Mouse (Mus musculus): ENCODE results near the gene Lmx1b. TPM values are rescaled to one million over a fixed set of nuclear protein-coding genes. Genes with fewer than 3 reads are reported as not detected.

The Lmx1b gene
- under 1 TPM; 0.22 to 0.31 TPM for total RNA-seq (2021)

DNA sequence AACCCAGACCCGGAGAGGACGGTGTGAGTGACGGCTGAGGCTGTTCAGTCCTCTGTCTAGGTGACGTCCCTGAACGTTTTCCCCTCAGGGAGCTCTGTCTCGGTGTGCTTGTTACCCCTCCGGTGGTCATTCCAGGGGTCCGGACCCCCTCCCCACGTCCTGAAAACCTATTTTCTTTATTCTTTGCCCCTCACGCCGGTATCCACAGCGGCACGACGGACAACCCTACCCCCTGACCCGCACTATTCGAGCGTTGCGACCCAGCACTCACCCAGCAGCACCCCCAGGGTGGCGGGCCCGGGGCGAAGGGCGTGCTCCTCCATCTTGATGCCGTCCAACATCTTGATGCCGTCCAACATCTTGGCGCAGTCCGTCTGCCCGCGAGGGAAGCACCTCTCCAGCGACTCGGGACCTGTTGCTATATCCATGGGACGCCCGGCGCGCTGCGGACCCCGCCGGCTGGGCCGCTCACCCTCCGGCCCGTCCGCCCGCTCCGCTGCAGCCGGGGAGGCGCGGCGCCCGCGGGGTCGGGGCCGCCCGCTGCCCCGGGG lies at the start of gene Lmx1b:
TSS of gene Lmx1b (minus strand) at position 341 of the 551 bp plus-strand sequence.
- no peak for DNase-seq (ENCODE audit: extremely low spot score in 1 of 2, low spot score in 1 of 2)

DNA sequence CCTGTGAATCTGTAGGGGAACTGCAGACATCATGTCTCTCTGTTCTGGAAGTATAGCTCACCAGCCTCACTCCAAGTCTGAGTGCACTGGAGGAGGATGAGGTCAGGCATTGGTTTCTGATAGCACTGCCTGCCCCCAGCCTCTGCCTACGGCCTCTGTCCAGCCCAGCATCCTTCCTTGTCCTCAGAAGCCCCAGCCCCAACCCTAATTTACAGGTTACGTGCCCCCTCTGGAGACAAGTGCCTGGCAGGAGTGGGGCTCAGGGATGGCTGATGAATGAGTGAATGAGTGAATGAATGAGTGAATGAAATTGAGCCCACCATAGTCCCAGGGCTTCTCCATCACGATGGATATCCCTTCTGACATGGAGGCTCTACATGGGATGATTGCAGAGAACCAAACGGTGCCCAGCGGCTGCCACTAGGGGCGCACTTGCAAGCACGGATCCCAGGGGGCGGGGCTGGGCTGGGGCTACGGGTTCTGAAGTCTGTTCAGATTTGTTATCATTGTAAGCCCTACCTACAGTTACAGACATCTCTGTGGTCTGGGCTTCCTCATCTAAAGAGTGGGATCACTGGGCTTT lies 49.7 kb upstream of the Lmx1b start:
- peak in 1 of 2 experiments; percentile 41 for DNase-seq (ENCODE audit: extremely low spot score in 1 of 2, low spot score in 1 of 2)

DNA sequence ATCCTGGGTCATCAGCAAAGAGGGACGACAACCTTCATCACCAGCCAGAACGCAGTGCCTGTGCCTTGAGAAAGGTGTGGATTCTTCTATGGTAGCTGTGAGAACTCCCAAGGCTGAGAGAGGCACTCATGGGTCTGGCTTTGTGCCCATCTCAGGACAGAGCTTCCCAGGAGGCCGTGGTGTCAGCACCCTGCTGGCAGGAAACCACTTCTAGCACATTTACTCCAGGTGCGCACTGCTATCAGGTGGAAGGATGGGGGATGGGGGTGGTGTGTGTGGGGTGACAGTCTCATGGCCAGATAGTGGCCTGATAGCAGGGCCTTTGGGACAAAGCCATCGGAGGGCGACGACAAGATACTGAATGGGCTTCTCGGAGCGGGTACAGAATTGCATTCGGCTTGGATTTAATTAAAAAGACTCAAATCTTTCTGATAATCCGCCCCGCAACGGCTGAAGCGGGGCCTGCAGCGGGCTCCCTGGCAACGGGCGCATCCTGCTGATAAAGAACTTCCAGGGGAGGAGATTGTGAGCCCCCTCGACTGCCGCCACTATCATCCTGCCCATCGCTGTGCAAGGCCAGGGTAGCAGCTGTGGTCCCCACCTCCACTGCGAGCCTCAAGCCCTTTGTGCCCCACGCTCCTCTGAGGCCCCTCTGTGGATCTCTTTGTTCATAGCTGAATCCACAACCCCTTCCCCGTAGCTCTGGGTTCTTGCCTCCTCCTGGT lies 49.0 kb upstream of the Lmx1b start:
- DNase-seq (ENCODE audit: extremely low spot score in 1 of 2, low spot score in 1 of 2) = no peak

DNA sequence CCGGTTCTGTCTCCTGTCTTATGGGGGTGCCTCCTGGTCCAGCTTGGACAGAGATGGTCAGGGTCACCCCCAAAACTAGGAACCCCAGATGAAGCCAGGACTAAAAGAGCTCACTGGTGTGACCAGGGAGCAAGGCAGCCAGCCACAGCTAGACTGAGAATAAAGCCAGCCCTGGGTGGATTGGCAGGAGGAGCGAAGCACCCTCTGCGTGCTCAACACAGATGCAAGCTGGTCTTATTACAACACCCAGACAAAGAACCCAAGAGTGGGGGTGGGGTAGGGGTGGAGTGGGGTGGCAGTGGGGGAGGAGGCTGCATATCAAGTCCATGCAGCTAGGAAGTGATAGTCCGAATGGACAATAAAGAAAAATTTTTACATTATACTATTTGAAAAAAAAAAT lies 43.3 kb upstream of the Lmx1b start:
- no peak for DNase-seq (ENCODE audit: extremely low spot score in 1 of 2, low spot score in 1 of 2)

DNA sequence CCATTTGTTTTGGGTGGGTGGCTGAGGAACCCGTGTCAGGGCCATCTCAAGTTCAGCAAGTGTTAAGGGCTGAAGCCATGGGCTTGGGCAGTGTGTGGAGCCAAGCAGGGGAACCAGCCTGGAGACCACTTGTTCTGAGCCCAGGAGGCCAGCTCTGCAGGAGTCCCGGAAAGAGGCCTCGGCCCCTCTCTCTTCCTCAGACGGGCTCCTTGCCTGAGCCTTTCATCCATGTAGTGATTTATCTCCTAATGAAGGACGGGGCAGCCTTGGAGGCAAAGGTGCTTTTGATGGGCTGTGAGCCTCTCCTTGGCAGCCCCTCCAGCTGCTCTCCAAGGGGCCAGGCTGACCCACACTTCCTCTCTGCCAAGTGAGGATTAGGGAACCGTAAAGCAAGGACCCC lies 42.8 kb upstream of the Lmx1b start:
- no peak for DNase-seq (ENCODE audit: extremely low spot score in 1 of 2, low spot score in 1 of 2)

DNA sequence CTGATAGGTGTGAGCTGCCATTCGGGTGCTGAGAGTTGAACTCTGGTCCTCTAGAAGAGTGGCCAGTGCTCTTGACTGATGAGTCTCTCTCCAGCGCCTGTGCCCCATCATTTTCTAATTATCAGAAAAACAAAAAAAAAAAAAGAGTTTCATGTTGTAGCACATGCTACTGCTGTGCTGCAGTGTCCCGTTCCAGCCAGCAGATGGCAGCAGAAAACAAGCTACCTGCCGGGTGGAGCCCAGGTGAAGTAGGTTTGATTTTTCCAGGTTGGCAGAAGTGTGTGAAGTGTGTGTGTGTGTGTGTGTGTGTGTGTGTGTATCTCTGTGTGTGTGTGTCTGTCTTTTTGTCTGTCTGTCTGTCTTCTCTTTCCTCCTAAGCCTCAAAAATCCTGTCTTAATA lies 41.9 kb upstream of the Lmx1b start:
- DNase-seq (ENCODE audit: extremely low spot score in 1 of 2, low spot score in 1 of 2) = peak; percentile 47 to 80

DNA sequence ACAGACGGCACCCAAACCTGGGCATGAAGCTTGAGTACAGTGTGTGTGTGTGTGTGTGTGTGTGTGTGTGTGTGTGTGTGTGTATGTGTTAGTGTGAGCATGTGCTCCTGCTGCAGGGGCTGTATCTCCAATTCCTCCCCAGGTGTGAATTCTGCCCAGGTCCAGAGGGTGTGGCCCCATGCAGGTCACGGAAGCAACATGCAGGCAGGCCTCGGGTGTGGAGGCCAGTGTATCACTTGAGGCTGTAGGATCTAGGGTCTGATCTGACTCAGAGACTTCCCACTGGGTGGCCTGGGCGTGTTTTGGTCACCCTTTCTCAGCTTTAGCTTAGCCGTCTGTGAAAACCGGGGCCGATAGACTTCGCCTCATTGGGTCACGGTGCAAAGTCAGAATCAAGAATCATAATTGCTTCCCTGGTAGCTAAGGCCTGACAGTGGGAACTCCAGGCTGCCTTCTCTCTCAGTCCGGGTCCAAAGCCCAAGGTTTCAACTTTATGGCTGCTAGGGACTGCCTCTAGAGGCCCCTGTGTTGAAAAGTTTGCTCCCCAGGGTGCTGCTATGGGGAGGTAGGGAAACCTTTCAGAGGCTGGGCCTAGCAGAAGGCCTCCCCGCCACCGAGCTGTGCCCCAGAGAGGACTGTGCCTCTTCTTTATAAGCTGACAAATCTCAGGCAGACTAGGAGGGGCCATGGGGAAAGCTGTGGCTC lies 38.8 kb upstream of the Lmx1b start:
- DNase-seq (ENCODE audit: extremely low spot score in 1 of 2, low spot score in 1 of 2) = no peak

DNA sequence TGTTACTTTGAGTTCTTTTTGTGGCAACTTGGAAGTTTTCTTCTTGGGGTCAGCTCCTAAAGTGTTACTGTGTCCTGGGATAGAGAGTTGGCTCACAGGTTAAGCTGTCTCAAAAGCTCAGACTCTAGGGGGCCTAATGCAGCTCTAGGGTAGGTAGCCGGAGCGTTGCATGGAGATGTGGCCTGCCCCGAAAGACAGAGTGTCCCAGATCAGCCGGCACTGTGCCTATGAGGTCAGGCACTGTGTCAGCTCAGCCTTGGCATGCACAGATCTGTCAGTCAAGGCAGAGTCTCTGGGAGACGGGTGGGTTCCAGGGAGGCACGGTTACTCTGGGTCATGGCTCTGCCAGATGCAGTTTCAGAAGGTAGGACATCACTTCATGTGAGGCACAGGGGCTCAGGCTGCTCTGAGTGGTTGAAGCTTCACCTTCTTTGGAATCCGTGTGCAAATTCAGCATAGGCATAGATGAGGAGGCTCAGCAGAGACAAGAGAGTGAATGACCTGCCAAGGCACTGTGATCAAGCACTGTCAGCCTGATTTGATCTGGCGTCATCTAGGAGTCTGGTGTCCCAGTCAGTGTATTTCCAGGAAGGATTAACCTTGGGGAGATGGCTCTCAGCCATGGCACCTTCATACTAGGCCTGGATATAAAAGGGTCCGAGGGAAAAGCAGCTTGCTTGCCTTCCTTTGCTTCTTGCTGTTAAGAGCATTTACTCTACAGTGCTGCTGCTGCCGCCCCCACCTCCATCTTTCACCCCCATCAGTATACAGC lies 32.6 kb upstream of the Lmx1b start:
- DNase-seq (ENCODE audit: extremely low spot score in 1 of 2, low spot score in 1 of 2) = no peak

DNA sequence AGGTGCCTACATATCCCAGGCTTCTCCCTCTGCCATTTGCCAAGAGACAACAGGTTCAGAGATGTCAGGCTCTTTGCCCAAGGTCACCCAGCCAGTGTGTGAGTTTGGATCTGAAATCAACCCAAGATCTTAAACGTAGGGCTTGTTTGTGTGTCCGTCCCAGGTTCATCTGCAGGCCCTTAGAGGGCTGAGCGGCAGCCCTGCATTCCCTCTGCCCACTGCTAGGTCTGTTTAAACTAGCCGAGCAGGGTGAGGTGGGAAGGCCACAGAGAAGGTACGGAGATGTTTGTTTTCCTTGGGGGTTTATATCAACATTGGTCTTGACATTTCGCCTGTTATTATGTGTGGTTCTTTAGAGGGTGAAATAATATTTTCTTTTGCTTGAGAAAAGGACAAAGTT lies 28.4 kb upstream of the Lmx1b start:
- no peak for DNase-seq (ENCODE audit: extremely low spot score in 1 of 2, low spot score in 1 of 2)

DNA sequence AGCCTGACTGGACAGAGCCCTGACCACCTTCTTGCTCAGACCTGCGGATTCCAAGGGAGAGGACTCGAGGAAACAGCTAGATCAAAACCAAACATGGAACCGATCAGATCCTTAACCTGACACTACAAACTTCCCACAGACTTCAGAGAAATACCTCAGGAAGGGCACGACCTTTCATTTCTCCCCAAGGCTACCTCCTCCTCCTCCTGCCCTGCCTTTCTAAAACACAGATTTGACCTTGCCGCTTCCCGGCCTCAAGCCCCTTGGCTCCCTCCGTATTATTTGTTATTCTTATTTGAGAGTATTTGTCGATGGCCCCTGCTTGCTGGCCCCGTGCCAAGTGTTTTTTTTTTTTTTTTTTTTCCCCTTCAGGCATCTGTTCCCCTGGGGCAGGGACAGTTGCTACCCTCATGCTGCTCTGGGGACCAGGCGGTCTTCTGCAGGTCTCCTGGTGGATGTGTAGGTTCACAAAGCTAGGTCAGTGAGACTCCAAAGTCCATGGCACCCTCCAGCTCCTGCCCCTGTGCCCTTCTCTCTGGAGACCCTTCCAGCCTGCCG lies 26.2 kb upstream of the Lmx1b start:
- no peak for DNase-seq (ENCODE audit: extremely low spot score in 1 of 2, low spot score in 1 of 2)

DNA sequence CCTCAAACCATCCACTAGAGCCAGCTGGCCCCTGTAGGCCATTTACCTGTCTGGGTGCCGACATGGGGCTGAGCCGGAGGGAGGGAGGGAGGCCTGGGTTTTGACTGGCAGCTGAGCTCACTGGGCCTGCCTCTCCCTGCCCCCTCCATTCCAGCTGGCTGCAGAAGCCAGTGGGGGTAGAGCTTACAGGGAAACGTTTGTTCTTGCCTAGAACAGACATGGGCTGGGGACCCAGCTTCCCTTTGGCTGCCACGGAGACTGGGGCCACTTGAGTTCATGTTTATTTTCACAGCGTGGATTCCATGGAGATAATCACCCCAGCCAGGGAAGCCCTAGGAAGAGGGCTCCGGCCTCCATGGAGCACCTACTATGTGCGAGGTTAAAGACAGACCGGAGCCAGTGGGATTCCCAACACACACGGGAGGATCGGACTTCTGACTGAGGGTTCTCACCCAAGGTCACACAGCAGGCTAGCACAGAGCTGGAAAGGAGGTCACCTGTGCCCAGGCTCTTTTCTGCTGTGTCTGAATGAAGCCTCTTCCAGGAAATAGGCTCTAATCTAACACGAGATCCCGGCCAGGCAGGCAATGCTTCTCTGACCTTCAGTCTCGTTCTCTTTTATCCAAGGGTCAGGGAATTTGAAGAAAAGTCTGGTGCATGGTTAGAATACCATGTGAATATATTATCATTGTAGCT lies 25.2 kb upstream of the Lmx1b start:
- DNase-seq (ENCODE audit: extremely low spot score in 1 of 2, low spot score in 1 of 2) = no peak

DNA sequence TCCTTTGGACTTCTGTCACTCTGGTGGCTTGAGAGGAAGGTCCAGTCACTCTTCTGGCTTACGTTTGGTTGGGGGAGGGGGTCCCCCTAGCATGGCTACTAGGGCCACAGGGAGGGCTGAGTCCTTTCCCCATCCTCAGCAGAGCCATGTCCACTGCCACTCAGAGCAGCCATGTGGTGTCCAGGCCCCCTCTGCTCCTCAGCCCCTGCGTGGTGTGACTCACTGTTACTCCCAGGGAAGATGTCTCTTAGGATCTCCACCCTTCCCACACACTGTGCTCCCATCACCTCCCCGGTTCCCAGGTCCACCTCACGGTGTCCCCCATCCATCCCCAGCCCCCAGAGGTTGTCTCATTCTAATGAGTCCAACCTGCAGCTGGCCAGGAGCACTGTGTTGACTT lies 24.4 kb upstream of the Lmx1b start:
- no peak for DNase-seq (ENCODE audit: extremely low spot score in 1 of 2, low spot score in 1 of 2)

DNA sequence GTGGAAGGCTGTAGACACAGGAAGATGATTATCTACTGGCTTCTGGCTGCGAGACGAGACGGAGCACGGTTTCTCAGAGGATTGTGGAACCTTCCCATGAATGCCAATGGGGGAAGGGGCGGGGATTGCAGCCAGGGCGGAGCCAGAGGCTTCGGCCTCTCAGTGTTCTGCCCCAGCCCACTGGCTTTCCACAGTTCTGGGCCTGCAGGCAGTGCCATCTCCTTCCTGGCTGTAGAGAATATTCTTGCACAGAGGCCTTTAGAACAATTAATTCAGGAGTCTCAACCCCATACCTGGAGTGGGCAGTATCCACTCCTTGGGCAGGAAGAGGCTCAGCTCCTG lies 18.9 kb upstream of the Lmx1b start:
- no peak for DNase-seq (ENCODE audit: extremely low spot score in 1 of 2, low spot score in 1 of 2)

DNA sequence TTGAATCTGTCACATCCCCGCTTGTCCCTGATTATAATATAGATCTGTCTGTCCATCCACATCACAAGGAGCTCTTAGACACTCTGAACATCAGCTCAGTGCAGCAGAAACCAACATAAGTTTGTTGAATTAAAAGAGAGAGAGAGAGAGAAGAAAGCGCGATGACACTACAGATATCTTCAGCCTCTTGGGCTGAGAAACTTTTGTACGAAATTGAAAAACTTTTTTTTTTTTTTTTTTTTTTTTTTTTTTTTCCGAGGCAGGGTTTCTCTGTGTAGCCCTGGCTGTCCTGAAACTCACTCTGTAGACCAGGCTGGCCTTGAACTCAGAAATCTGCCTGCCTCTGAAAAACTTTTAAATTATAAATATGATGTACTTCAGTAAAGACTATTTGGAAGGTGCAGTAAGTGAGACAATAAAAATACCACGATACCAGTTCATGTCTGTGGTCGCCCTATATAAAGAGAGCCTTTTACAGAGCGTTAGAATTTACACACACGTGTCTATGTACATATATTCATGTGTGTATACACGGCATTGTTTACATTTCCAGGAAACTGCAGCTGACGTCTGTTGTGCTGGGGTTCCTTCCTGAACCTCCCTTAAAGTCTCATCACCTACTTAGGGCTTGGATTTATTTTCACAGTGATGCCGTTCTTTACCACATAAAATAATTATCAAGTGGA lies 18.4 kb upstream of the Lmx1b start:
- no peak for DNase-seq (ENCODE audit: extremely low spot score in 1 of 2, low spot score in 1 of 2)

DNA sequence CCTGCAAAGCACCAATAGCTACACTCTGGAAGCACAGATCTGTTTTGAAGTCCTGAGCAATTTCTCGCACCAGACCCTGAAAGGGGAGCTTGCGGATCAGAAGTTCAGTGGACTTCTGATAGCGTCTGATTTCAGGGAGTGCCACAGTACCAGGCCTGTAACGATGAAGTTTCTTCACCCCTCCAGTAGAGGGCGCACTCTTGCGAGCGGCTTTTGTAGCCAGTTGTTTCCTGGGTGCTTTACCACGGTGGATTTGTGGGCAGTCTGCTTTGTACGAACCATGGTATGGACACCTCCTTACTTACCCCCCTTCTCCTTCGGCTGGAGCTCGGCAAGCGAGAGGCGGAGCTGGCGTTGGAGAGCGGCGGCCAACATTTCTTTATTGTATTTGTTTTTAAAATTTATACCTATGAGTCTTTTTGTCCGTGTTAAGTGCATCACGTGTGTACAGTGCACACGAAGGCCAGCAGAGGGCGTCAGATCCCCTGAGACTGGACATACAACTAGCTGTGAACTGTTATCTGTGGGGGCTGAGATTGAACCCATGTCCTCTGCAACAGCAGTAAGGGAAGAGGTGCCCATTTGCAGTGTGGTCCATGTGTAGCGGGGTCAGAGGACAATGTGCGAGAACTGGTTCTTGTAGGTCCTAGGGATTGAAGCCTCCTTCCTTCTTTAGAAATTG lies 12.3 kb upstream of the Lmx1b start:
- DNase-seq (ENCODE audit: extremely low spot score in 1 of 2, low spot score in 1 of 2) = no peak

DNA sequence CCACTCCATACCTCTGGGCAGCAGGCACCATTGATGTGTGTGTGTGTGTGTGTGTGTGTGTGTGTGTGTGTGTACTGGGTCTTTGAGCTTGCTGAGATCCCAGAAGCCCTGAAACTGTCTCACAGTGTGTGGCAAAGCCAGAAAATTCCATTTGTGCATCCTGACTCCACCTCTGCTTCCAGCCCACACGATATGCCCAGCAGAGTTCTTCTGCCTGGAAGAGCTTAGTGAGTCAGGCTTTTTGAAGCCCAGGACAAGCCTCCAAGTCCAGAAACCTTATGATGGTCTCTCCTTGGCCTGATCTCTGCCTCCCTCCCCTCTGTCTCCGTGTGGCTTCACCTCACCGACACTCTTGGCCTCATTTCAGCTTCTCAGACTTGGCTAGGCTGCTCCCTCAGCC lies 9.1 kb upstream of the Lmx1b start:
- no peak for DNase-seq (ENCODE audit: extremely low spot score in 1 of 2, low spot score in 1 of 2)

DNA sequence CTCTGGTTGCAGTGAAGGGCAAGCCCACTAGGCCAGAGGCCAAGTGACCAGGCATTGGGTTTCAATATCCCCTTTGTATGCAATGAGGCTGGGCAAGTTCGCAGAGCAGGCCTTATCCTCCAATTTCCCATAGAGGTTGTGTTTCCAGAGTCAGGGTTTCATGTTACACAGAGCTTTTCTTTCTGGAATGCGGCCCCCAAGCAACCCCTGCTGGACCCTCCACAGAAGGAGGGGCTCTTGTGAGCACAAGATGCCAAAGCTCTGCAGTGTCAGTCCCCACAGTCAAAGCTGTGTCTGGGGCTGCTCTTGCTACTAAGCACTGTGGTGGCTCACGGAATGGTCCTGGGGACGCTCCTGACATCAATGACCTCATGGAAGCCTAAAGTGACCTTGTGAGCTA lies 8.6 kb upstream of the Lmx1b start:
- DNase-seq (ENCODE audit: extremely low spot score in 1 of 2, low spot score in 1 of 2) = no peak

DNA sequence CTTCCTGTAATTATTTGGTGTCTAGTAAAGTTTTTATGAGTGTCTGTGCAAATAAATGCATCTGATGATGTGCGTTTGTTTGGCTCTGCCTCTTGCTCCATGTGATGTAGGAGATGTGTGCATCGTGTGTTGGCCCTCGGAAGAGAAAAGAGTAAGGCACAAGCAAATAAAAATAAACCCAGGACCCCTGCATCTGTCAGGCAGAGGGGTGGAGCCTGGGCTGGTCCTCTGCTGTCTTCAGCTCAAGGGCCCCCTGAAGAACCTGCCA lies 5.9 kb upstream of the Lmx1b start:
- DNase-seq (ENCODE audit: extremely low spot score in 1 of 2, low spot score in 1 of 2) = no peak

All from layer of hippocampus, postnatal 25 days (tissue).